In the genomic region with DNA sequence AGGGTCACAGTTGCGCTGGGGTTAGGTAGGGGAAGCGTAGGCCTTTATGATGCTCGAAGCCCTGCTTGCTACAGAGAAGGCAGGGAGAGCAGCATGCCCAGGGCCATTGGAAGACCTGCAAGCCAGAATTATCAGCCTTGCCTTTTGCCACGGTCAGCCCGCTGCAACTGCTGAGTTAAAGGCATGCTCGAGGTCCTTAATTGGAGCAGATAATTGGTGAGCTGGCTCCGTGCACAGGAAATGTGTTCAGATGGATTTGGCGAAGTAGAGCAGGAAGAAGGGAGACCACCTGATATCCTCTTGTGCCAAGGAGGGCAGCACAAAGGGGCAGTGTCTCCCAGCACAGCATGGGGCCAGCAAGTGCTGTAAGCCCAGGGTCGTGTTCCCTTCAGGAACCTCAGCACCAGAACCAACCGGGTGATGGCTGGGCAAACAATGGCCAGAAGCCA, we compare ENCODE assay signal across 10 mouse cellular contexts. TPM values are rescaled to one million over a fixed set of nuclear protein-coding genes. Genes with fewer than 3 reads are reported as not detected.
DNase-seq lines count a peak whose midpoint lies in the region; ATAC-seq and TF ChIP-seq lines count a peak whose summit lies in the region.
"Had no signal": no experiment of that assay in that cellular context is flagged by ENCODE, and none has a peak within 500 bp of the region (broad histone marks: within the 10 kb centered on the region; RNA-seq: fewer than 3 reads in every experiment).

No protein-coding gene starts in this region.

- H3K4me2 ChIP-seq in intestine, embryonic 14.5 days (ENCODE audit: low read length), result no peak overlapping the region
- no peak overlapping the region for H3K4me2 ChIP-seq in intestine, postnatal 0 days (replicated peaks; ENCODE audit: low read depth)
- no peak overlapping the region for H3K4me2 ChIP-seq in forebrain, embryonic 15.5 days (replicated peaks)
- no peak overlapping the region for H3K4me2 ChIP-seq in midbrain, embryonic 12.5 days (replicated peaks)
- H3K4me2 ChIP-seq in liver, embryonic 11.5 days, result no peak overlapping the region
- H3K4me2 ChIP-seq: limb, embryonic 12.5 days had no signal

- TF ChIP-seq CTCF in intestine, postnatal 0 days (IDR thresholded peaks at IDR 0.05; ENCODE audit: low read depth), result no peak
- TF ChIP-seq CTCF in brain, embryonic 14.5 days (IDR thresholded peaks at IDR 0.05; ENCODE audit: borderline replicate concordance, extremely low read depth, insufficient read depth, insufficient read length), result no peak

- TF ChIP-seq POLR2A in brain, embryonic 14.5 days (IDR thresholded peaks at IDR 0.05; ENCODE audit: borderline replicate concordance, extremely low read depth, insufficient read depth, insufficient read length, poor library complexity, severe bottlenecking), result no peak

- 57% methylated on average over 10 of the region's 10 CpGs for WGBS in intestine, embryonic 14.5 days
- 53% methylated on average over 10 of the region's 10 CpGs for WGBS in intestine, postnatal 0 days
- WGBS in forebrain, embryonic 15.5 days, result 17% methylated on average over 10 of the region's 10 CpGs
- 46% methylated on average over 10 of the region's 10 CpGs for WGBS in midbrain, embryonic 12.5 days
- 45% methylated on average over 10 of the region's 10 CpGs for WGBS in liver, embryonic 11.5 days

- H3K27me3 ChIP-seq in intestine, embryonic 14.5 days (replicated peaks; ENCODE audit: control insufficient read depth, insufficient read depth, low read length), result no peaks in the 10 kb centered on the region
- H3K27me3 ChIP-seq in intestine, postnatal 0 days (replicated peaks; ENCODE audit: control insufficient read depth, insufficient read depth, low read length), result no peaks in the 10 kb centered on the region
- no peaks in the 10 kb centered on the region for H3K27me3 ChIP-seq in forebrain, embryonic 15.5 days
- H3K27me3 ChIP-seq in midbrain, embryonic 12.5 days, result 0 out of 2 replicates have a peak, but pooled peaks cover 13% of the 10 kb centered on the region
- no peaks in the 10 kb centered on the region for H3K27me3 ChIP-seq in liver, embryonic 11.5 days (replicated peaks; ENCODE audit: control insufficient read depth, insufficient read depth, low read length)
- H3K27me3 ChIP-seq: limb, embryonic 12.5 days had no signal

- H3K9ac ChIP-seq in intestine, embryonic 14.5 days (ENCODE audit: low read length), result no peak overlapping the region
- no peak overlapping the region for H3K9ac ChIP-seq in intestine, postnatal 0 days (ENCODE audit: low read depth, low read length)
- no peak overlapping the region for H3K9ac ChIP-seq in forebrain, embryonic 15.5 days (replicated peaks)
- no peak overlapping the region for H3K9ac ChIP-seq in midbrain, embryonic 12.5 days (replicated peaks)
- no peak overlapping the region for H3K9ac ChIP-seq in liver, embryonic 11.5 days (ENCODE audit: low read depth, low read length)
- H3K9ac ChIP-seq: limb, embryonic 12.5 days had no signal

- H3K9me3 ChIP-seq in intestine, embryonic 14.5 days (ENCODE audit: control insufficient read depth, low read length), result no peaks in the 10 kb centered on the region
- H3K9me3 ChIP-seq in intestine, postnatal 0 days (ENCODE audit: control insufficient read depth), result no peaks in the 10 kb centered on the region
- no peaks in the 10 kb centered on the region for H3K9me3 ChIP-seq in forebrain, embryonic 15.5 days
- no peaks in the 10 kb centered on the region for H3K9me3 ChIP-seq in midbrain, embryonic 12.5 days
- H3K9me3 ChIP-seq in liver, embryonic 11.5 days (ENCODE audit: control insufficient read depth, low read length), result no peaks in the 10 kb centered on the region
- H3K9me3 ChIP-seq: limb, embryonic 12.5 days had no signal

- H3K4me3 ChIP-seq in intestine, embryonic 14.5 days (ENCODE audit: low read depth, low read length), result no peak overlapping the region
- no peak overlapping the region for H3K4me3 ChIP-seq in intestine, postnatal 0 days (ENCODE audit: low read depth, low read length)
- H3K4me3 ChIP-seq in forebrain, embryonic 15.5 days, result no peak overlapping the region
- no peak overlapping the region for H3K4me3 ChIP-seq in midbrain, embryonic 12.5 days
- no peak overlapping the region for H3K4me3 ChIP-seq in liver, embryonic 11.5 days (ENCODE audit: low read depth, low read length)
- H3K4me3 ChIP-seq: limb, embryonic 12.5 days had no signal

- no peaks in the 10 kb centered on the region for H3K36me3 ChIP-seq in intestine, embryonic 14.5 days (ENCODE audit: control insufficient read depth, insufficient read depth, low read length)
- no peaks in the 10 kb centered on the region for H3K36me3 ChIP-seq in intestine, postnatal 0 days (ENCODE audit: control insufficient read depth, insufficient read depth)
- no peaks in the 10 kb centered on the region for H3K36me3 ChIP-seq in forebrain, embryonic 15.5 days
- H3K36me3 ChIP-seq in midbrain, embryonic 12.5 days, result no peaks in the 10 kb centered on the region
- no peaks in the 10 kb centered on the region for H3K36me3 ChIP-seq in liver, embryonic 11.5 days (ENCODE audit: control insufficient read depth, insufficient read depth, low read length)
- H3K36me3 ChIP-seq: limb, embryonic 12.5 days had no signal

- peak overlapping the region; percentile 44; the same call in 1 of the 2 replicates for H3K27ac ChIP-seq in intestine, embryonic 14.5 days (ENCODE audit: low read depth)
- no peak overlapping the region for H3K27ac ChIP-seq in intestine, postnatal 0 days (ENCODE audit: low read depth, low read length)
- H3K27ac ChIP-seq in forebrain, embryonic 15.5 days (replicated peaks), result 0 out of 2 replicates have a peak overlapping the region, but pooled peaks have one; percentile 44
- 0 out of 2 replicates have a peak overlapping the region, but pooled peaks have one; percentile 4 for H3K27ac ChIP-seq in midbrain, embryonic 12.5 days (replicated peaks)
- H3K27ac ChIP-seq in liver, embryonic 11.5 days (ENCODE audit: low read depth, low read length), result no peak overlapping the region
- H3K27ac ChIP-seq: limb, embryonic 12.5 days had no signal

- peaks cover 14% of the 10 kb centered on the region for H3K4me1 ChIP-seq in intestine, embryonic 14.5 days (replicated peaks; ENCODE audit: control insufficient read depth, insufficient read depth, low read length)
- 0 out of 2 replicates have a peak, but pooled peaks cover 4% of the 10 kb centered on the region for H3K4me1 ChIP-seq in intestine, postnatal 0 days (replicated peaks; ENCODE audit: control insufficient read depth, insufficient read depth, low read length)
- H3K4me1 ChIP-seq in forebrain, embryonic 15.5 days, result peaks cover 13% of the 10 kb centered on the region
- peaks cover 6% of the 10 kb centered on the region for H3K4me1 ChIP-seq in midbrain, embryonic 12.5 days
- H3K4me1 ChIP-seq in liver, embryonic 11.5 days (replicated peaks; ENCODE audit: control insufficient read depth, insufficient read depth, low read length), result peaks cover 3% of the 10 kb centered on the region

- DNase-seq in intestine, embryonic 14.5 days (ENCODE audit: low spot score), result no peak
- DNase-seq in brain, embryonic 14.5 days (ENCODE audit: low read depth), result peak; percentile 87
- DNase-seq in gastrocnemius, postnatal 4 days (ENCODE audit: low spot score in 2 of 2), result no peak
- DNase-seq in ovary, postnatal 10 days (ENCODE audit: low spot score), result no peak
- no peak for DNase-seq in liver, embryonic 11.5 days (ENCODE audit: low spot score)
- DNase-seq: gastrocnemius, postnatal 14 days had no signal

- no peak for ATAC-seq in intestine, embryonic 14.5 days (replicated peaks; ENCODE audit: low FRiP score, low TSS enrichment, low read depth)
- no peak for ATAC-seq in intestine, postnatal 0 days
- ATAC-seq in forebrain, embryonic 15.5 days (replicated peaks), result peak; percentile 75
- 0 out of 2 replicates have a peak, but pooled peaks have one; percentile 47 for ATAC-seq in midbrain, embryonic 12.5 days (ENCODE audit: low FRiP score, low read depth)
- no peak for ATAC-seq in liver, embryonic 11.5 days (replicated peaks; ENCODE audit: low FRiP score)

RNA-seq across cellular contexts. Expression of gene Ppp1r21, which starts 24.6 kb away (rescaled TPM):
- 29.5 and 30.1 TPM in 2 replicates for polyA plus RNA-seq in intestine, embryonic 14.5 days (2014; fragmentation: Nextera tagmentation; extraction: Ambion mirVana)
- 25.8 and 27.2 TPM in 2 replicates for polyA plus RNA-seq in intestine, postnatal 0 days (2015; fragmentation: Nextera tagmentation; extraction: Ambion mirVana)
- polyA plus RNA-seq in brain, embryonic 14.5 days (2012; rRNA removed), result 60.3 and 76.5 TPM in 2 replicates
- polyA plus RNA-seq in forebrain, embryonic 15.5 days (2015; fragmentation: Nextera tagmentation; extraction: Ambion mirVana), result 25.5 and 25.6 TPM in 2 replicates
- polyA plus RNA-seq in midbrain, embryonic 12.5 days (2016; fragmentation: Nextera tagmentation; extraction: Ambion mirVana), result 24.2 and 24.5 TPM in 2 replicates
- total RNA-seq in gastrocnemius, postnatal 4 days (2021), result 10 to 100 TPM; 18.5 to 18.6 TPM
- polyA plus RNA-seq in liver, embryonic 11.5 days (2014; fragmentation: Nextera tagmentation; extraction: Ambion mirVana), result 16.2 and 16.6 TPM in 2 replicates

Comparison
In these comparisons a context has a peak if more than half of its experiments do, and no peak if none do; other contexts are left out.
1. H3K27ac ChIP-seq: peak in intestine, embryonic 14.5 days (single experiment), forebrain, embryonic 15.5 days (single experiment) and midbrain, embryonic 12.5 days (single experiment); none in intestine, postnatal 0 days (single experiment) and liver, embryonic 11.5 days (single experiment).
2. ATAC-seq: peak in forebrain, embryonic 15.5 days (single experiment) and midbrain, embryonic 12.5 days (single experiment); none in intestine, embryonic 14.5 days (single experiment), intestine, postnatal 0 days (single experiment) and liver, embryonic 11.5 days (single experiment).